Mouse (Mus musculus): ENCODE data around the gene Ccsap. TPM values are rescaled to one million over a fixed set of nuclear protein-coding genes. Genes with fewer than 3 reads are reported as not detected.

Gene Ccsap
- total RNA-seq, 1 experiment from 2014 or later, result 8.5 TPM

GRCm38 (mm10) chr8:123882412-123882811 is 22.4 kb upstream of the Ccsap start:
- no peak for ATAC-seq (ENCODE audit: extremely low read depth, insufficient number of reproducible peaks, low FRiP score, poor library complexity, severe bottlenecking)

- ATAC-seq (ENCODE audit: extremely low read depth, insufficient number of reproducible peaks, low FRiP score, poor library complexity, severe bottlenecking), result no peak
Measured at GRCm38 (mm10) chr8:123880821-123881350, 20.9 kb upstream of the Ccsap start.

GRCm38 (mm10) chr8:123880271-123880670 is 20.3 kb upstream of the Ccsap start:
- no peak for ATAC-seq (ENCODE audit: extremely low read depth, insufficient number of reproducible peaks, low FRiP score, poor library complexity, severe bottlenecking)

GRCm38 (mm10) chr8:123877865-123878264 is 17.9 kb upstream of the Ccsap start:
- no peak for ATAC-seq (ENCODE audit: extremely low read depth, insufficient number of reproducible peaks, low FRiP score, poor library complexity, severe bottlenecking)

- no peak for ATAC-seq (ENCODE audit: extremely low read depth, insufficient number of reproducible peaks, low FRiP score, poor library complexity, severe bottlenecking)
Measured at GRCm38 (mm10) chr8:123874324-123874723, 14.3 kb upstream of the Ccsap start.

GRCm38 (mm10) chr8:123873364-123873763 is 13.4 kb upstream of the Ccsap start:
- no peak for ATAC-seq (ENCODE audit: extremely low read depth, insufficient number of reproducible peaks, low FRiP score, poor library complexity, severe bottlenecking)

GRCm38 (mm10) chr8:123872048-123872447 is 12.0 kb upstream of the Ccsap start:
- no peak for ATAC-seq (ENCODE audit: extremely low read depth, insufficient number of reproducible peaks, low FRiP score, poor library complexity, severe bottlenecking)

- ATAC-seq (ENCODE audit: extremely low read depth, insufficient number of reproducible peaks, low FRiP score, poor library complexity, severe bottlenecking), result no peak
Measured at GRCm38 (mm10) chr8:123866971-123867370, 7.0 kb upstream of the Ccsap start.

- no peak for ATAC-seq (ENCODE audit: extremely low read depth, insufficient number of reproducible peaks, low FRiP score, poor library complexity, severe bottlenecking)
Measured at GRCm38 (mm10) chr8:123865786-123866185, 5.8 kb upstream of the Ccsap start.

- ATAC-seq (ENCODE audit: extremely low read depth, insufficient number of reproducible peaks, low FRiP score, poor library complexity, severe bottlenecking), result no peak
Measured at GRCm38 (mm10) chr8:123860386-123860785, 377 bp upstream of the Ccsap start.

GRCm38 (mm10) chr8:123858941-123859647 is 915 bp downstream of the Ccsap start:
- peak; percentile 89 for ATAC-seq (ENCODE audit: extremely low read depth, insufficient number of reproducible peaks, low FRiP score, poor library complexity, severe bottlenecking)

GRCm38 (mm10) chr8:123858574-123858940 is 1.5 kb downstream of the Ccsap start:
- ATAC-seq (ENCODE audit: extremely low read depth, insufficient number of reproducible peaks, low FRiP score, poor library complexity, severe bottlenecking), result no peak

GRCm38 (mm10) chr8:123857361-123857760 is 2.6 kb downstream of the Ccsap start:
- ATAC-seq (ENCODE audit: extremely low read depth, insufficient number of reproducible peaks, low FRiP score, poor library complexity, severe bottlenecking), result no peak

- ATAC-seq (ENCODE audit: extremely low read depth, insufficient number of reproducible peaks, low FRiP score, poor library complexity, severe bottlenecking), result no peak
Measured at GRCm38 (mm10) chr8:123854733-123855475, 5.1 kb downstream of the Ccsap start.

- no peak for ATAC-seq (ENCODE audit: extremely low read depth, insufficient number of reproducible peaks, low FRiP score, poor library complexity, severe bottlenecking)
Measured at GRCm38 (mm10) chr8:123854252-123854651, 5.8 kb downstream of the Ccsap start.

- no peak for ATAC-seq (ENCODE audit: extremely low read depth, insufficient number of reproducible peaks, low FRiP score, poor library complexity, severe bottlenecking)
Measured at GRCm38 (mm10) chr8:123851590-123851989, 8.4 kb downstream of the Ccsap start.

GRCm38 (mm10) chr8:123849352-123849751 is 10.7 kb downstream of the Ccsap start:
- no peak for ATAC-seq (ENCODE audit: extremely low read depth, insufficient number of reproducible peaks, low FRiP score, poor library complexity, severe bottlenecking)

GRCm38 (mm10) chr8:123847546-123847945 is 12.5 kb downstream of the Ccsap start:
- ATAC-seq (ENCODE audit: extremely low read depth, insufficient number of reproducible peaks, low FRiP score, poor library complexity, severe bottlenecking), result no peak

- ATAC-seq (ENCODE audit: extremely low read depth, insufficient number of reproducible peaks, low FRiP score, poor library complexity, severe bottlenecking), result no peak
Measured at GRCm38 (mm10) chr8:123846509-123846908, 13.5 kb downstream of the Ccsap start.

- no peak for ATAC-seq (ENCODE audit: extremely low read depth, insufficient number of reproducible peaks, low FRiP score, poor library complexity, severe bottlenecking)
Measured at GRCm38 (mm10) chr8:123845991-123846390, 14.0 kb downstream of the Ccsap start.
